Mouse (Mus musculus) kidney, postnatal 36 days (tissue): ENCODE measurements at regions not wholly inside any gene's neighbourhood (a gene's known extent, or its start where the extent isn't known, plus 50 kb on each side); places are given as distances from the start of the nearest gene placed in this dataset.
"Not testable (repeated sequence)": the region's sequence is repeated elsewhere in the genome, so short reads cannot be mapped to it uniquely, and the experiment has no call there.

ENCODE experiments used
- DNase-seq, 2 experiments: peaks; one replicate each; pipeline ENCODE4 v3.0.0; 2021 to 2022; ENCODE audit warnings: mixed read lengths in 2 of 2

DNA sequence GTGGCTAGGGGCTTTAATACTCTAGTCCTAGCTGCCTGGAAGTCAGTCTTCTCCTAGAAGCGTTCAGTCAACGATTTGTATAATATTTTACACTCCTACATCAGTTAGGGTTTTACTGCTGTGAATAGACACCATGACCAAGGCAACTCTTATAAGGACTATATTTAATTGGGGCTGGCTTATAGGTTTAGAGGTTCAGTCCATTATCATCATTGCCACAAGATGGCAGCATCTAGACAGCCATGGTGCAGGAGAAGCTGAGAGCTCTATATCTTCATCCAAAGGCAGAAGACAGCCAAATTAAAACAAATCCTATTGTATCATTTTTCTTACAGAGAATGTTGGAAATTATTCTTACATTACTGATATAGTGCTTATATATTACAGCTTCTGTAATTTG lies 167.0 kb upstream of the Ndn start:
- DNase-seq, result peak in 1 of 2 experiments; percentile 21

GRCm38 (mm10) chr7:62208529-62208928 lies 137.8 kb upstream of the Ndn start:
- DNase-seq, result no peak

DNA sequence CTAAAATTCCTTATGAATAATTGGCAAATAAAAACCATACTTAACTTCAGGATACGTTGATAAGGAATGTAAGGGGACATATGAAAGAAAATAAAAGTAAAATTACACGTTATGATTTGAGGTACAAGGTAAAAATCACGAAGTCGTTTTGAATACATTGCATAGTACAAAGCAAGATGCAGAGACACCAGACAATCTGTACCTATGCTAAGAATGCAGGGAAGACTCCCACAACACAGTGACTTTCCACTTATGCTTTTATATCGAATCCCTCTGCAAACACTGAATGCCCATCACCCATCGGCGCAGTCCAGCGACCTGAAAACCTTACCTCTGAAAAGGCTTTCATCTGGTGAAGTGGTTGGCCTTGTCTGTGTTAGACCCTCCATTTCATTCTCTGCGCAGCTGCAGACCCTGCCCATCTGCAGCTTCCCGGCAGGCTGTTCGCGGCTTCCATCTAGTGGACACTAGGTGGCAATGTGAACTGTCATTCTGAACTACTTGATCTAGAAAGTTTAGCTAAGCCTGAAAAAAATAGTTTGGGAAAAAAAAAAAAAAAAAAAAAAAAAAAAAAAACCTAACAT lies 137.2 kb upstream of the Ndn start:
- peak in 1 of 2 experiments; percentile 29 for DNase-seq

GRCm38 (mm10) chr7:62225184-62225583 lies 121.2 kb upstream of the Ndn start:
- DNase-seq, result no peak

GRCm38 (mm10) chr7:62227727-62228126 lies 118.6 kb upstream of the Ndn start:
- peak; percentile 2 to 13 for DNase-seq

DNA sequence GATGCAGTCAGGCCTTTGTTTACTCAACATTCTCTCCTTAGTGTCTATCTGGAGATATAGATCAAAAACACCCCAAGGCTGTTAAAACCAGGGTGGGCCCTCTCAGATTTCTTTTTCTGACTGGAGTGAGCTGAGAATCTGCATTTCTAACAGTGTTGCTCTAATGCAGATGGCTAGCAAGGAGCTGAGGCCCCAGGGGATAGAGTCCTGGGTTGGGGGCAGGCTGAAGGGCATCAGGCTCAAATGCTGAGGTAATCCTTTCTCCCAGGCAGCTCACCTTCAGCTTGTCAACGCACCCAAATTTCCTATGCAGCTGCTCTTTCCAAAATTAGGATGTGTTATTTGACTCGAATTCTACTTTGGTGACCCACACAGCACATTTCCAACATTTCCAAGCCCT lies 115.7 kb upstream of the Ndn start:
- DNase-seq, result no peak

GRCm38 (mm10) chr7:62231120-62231574 lies 115.2 kb upstream of the Ndn start:
- DNase-seq, result no peak

DNA sequence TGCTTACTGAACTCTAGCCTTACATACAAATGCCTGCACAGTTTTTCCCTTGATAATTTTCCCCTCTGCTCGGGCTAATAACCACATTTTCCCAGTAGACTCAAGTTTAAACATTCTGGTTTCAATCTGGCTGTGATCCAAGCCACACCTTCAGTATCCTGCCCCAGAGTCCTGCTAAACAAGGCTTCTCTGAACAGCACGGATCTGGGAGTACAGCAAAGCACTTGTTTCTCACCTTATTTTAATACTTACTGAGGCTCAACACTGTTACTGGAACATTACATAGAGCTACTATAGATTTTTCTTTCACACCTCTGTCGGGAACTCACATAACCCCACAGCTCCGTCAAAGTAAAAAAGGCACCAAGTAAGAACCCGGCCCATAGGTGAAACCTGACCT lies 114.3 kb upstream of the Ndn start:
- DNase-seq, result no peak

DNA sequence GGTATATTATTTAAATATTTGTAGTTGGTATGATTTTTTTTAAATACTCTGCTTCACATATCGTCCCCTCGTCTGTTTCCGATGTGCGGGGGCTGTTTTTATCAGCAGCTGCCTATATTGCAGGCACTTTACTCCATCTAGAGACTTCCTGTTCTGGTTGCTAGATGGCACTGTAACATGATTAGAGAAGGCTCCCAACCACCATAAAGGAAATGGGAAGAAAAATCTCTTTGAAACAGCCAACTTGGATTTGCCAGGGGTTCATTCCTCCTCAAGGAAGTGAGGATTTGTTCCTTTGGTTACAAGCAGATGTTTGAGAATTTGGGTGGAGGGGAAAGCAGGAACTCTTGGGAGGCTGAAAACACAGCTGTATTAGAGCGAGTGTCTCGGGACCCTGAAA lies 112.3 kb upstream of the Ndn start:
- no peak for DNase-seq

DNA sequence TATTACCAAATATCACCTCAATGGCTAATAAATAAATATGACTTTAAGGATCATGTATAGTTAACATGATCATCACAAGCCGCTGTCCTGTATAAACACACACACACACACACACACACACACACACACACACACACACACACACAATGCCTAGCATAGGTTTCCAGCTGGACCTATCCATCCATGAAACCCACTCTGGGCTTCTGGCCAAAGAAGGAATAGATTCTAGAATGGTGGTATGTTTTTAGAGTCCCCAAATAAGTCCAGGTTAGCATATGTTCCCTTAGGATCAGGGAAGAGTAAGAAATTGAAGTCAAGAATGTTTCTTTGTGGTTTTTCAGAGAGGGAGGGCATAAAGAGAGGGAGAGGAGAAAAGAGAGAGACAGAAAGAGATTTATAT lies 110.6 kb upstream of the Ndn start:
- no peak for DNase-seq

- no peak for DNase-seq
Measured at GRCm38 (mm10) chr7:62261688-62262114, 84.7 kb upstream of the Ndn start.

DNA sequence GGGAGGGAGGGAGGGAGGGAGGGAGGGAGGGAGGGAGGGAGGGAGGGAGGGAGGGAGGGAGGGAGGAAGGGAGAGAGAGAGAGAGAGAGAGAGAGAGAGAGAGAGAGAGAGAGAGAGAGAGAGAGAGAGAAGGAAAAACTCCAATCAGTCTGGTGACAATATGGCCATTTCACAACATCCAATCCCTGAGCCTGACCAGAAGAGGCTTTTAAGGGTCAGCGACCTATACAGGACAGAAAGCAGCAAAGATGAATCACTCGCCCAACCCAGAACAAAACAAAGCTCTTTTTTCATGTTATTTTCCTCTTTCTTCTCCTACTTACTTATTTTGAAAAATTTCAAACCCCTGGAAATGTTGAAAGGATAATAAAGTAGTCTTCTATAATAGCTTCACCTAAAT lies 84.2 kb upstream of the Ndn start:
- not testable (repeated sequence) for DNase-seq

DNA sequence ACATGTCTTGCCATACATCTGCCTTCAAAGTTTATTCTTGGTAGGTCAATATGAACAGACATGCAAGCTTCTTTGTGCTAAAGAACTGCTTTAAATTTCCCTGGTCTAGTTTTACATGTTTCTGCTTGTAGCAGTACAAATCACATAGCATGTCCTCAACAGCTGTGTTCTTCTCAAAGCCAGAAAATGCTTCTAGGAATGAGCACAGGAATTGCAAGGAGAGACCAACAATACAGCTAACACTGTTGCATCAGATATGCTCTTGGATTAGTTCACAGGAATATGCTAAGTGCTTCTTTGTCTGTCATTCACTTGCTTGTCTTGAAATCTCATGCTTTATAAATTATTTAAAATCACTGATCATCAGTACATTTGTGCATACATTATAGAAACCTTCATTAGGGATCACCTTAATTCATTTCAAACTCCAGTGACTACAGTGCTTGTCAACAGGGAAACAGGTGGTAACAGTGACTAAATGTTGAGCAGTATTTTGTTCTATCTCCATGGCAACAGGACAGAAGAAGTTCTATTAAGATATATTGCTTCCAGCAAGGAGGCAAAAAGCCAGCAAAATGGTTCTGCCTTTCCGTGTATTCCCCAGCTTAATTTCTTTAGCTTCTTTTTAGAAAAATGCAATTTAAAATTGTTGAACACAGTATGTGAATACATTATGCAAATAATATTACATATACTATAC lies 77.1 kb upstream of the Ndn start:
- no peak for DNase-seq

- DNase-seq, result no peak
Measured at GRCm38 (mm10) chr7:62276219-62276618, 70.2 kb upstream of the Ndn start.

- no peak for DNase-seq
Measured at GRCm38 (mm10) chr7:62278492-62278891, 67.9 kb upstream of the Ndn start.

DNA sequence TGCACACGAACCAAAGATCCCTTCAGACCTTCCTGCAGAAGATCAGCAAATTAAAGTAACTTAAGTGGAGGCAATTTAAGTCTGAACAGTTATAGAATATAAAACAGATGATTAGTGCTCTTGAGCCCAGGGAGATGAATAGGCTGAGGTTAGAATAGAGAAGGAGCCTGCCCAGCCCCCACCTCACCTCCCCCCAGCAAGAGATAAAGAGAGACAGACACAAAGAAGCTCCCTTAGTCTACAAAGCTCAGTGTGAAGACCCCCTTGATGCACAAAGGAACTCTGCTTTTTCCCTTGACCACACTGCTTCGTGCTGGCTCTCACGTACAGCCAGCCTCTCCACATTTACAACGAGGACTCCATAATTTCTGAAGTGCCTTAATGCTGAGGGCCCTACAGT lies 67.3 kb upstream of the Ndn start:
- no peak for DNase-seq
